8 mouse cellular contexts compared by ENCODE assay signal in the genomic region with DNA sequence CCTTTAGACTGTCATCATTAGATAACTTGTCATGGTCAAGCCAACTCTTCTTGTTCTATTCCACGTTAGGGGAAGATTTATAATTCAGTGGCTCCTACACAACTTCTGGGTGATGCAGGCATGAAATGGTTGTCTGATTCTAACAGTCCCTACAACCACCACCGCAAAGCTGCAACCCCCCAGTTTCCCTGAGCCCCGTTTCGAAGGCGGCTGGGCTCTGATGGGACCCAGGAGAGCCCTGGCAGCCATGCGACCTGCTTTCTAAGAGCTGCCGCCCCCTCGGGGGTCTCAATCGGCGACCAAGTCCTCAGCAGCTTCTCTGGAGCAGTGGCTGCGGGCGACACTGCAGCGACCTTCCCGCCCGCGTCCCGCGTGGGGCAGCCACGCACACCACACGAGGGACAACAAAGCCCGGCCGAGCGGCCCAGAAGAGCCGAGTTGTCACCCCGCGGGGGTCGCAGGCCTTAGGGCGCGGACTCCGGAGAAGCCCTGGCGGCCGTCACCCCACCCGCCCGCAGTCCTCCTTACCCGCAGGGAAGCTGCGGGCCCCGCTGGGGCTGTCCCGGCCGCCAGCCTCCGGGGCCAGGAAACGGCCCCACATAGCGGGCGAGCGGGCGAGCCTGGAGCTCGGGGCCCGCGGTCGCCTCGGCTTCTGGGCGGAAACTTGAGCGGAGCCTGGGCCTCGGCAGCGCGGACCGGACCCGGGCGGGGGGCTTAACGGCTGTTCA. TPM values are rescaled to one million over a fixed set of nuclear protein-coding genes. Genes with fewer than 3 reads are reported as not detected.
DNase-seq lines count a peak whose midpoint lies in the region; ATAC-seq and TF ChIP-seq lines count a peak whose summit lies in the region.

No protein-coding gene starts in this region.

- no peak for TF ChIP-seq CTCF in ES-Bruce4 (IDR thresholded peaks at IDR 0.05; ENCODE audit: low read depth, low read length)
- TF ChIP-seq CTCF in cortical plate, adult 2 months (IDR thresholded peaks at IDR 0.05; ENCODE audit: extremely low read depth, insufficient read depth, low read length) = no peak
- no peak; the same call in 1 of the 2 replicates for TF ChIP-seq CTCF in left cerebral cortex, adult 2 months (IDR thresholded peaks at IDR 0.05)
- no peak for TF ChIP-seq CTCF in small intestine, adult 2 months (IDR thresholded peaks at IDR 0.05; ENCODE audit: extremely low read depth, insufficient read length, insufficient replicate concordance, low read depth, low read length)

- peak; percentile 29 for ATAC-seq in heart, embryonic 13.5 days (ENCODE audit: extremely low read depth, insufficient number of reproducible peaks, low FRiP score, low TSS enrichment)
- peak; percentile 46 for ATAC-seq in megakaryocyte-erythroid progenitor cell, adult 5-6 weeks (replicated peaks; ENCODE audit: low FRiP score, low TSS enrichment, poor library complexity, severe bottlenecking)

- peak overlapping the region; percentile 97 for H3K27ac ChIP-seq in heart, embryonic 10.5 days
- H3K27ac ChIP-seq in ES-Bruce4 (ENCODE audit: insufficient read depth, low read length) = no peak overlapping the region
- H3K27ac ChIP-seq in cortical plate, adult 2 months (ENCODE audit: insufficient read depth, low read length) = peak overlapping the region; percentile 94
- H3K27ac ChIP-seq in heart, embryonic 13.5 days (replicated peaks) = peak overlapping the region; percentile 96
- peak overlapping the region; percentile 98 for H3K27ac ChIP-seq in left cerebral cortex, adult 2 months
- peak overlapping the region; percentile 74; the same call in 1 of the 2 replicates for H3K27ac ChIP-seq in small intestine, adult 2 months (ENCODE audit: insufficient read depth, low read depth, low read length)

- peaks cover 6% of the 10 kb centered on the region; the same call in 1 of the 2 replicates for H3K4me1 ChIP-seq in heart, embryonic 10.5 days
- H3K4me1 ChIP-seq in ES-Bruce4 (ENCODE audit: control insufficient read depth, insufficient read depth, low read length) = no peaks in the 10 kb centered on the region
- peaks cover 7% of the 10 kb centered on the region for H3K4me1 ChIP-seq in cortical plate, adult 2 months (ENCODE audit: control insufficient read depth, insufficient read depth, low read length)
- H3K4me1 ChIP-seq in heart, embryonic 13.5 days = peaks cover 26% of the 10 kb centered on the region
- no peaks in the 10 kb centered on the region for H3K4me1 ChIP-seq in small intestine, adult 2 months (ENCODE audit: control insufficient read depth, insufficient read depth, insufficient read length, low read length)

- peak overlapping the region; percentile 76 for H3K4me2 ChIP-seq in heart, embryonic 13.5 days

- WGBS in heart, embryonic 10.5 days = under 1% methylated on average over 56 of the region's 59 CpGs
- under 1% methylated on average over 57 of the region's 59 CpGs for WGBS in heart, embryonic 13.5 days
- WGBS in small intestine, adult 2 months = 2% methylated on average over 53 of the region's 59 CpGs

- peak overlapping the region; percentile 97 for H3K9ac ChIP-seq in ES-Bruce4 (ENCODE audit: low read depth, poor library complexity, severe bottlenecking)
- H3K9ac ChIP-seq in heart, embryonic 13.5 days = peak overlapping the region; percentile 100

- intact Hi-C loops in left cerebral cortex, adult 2 months (cut with DNase I) = loop anchor here (2.0 kb wide), 2 partner anchors 30 to 36 kb away; no protein-coding TSS in a partner anchor

- no peak for DNase-seq in heart, embryonic 10.5 days (ENCODE audit: low spot score)
- DNase-seq in heart, postnatal 4 days = no peak
- peak; percentile 49 for DNase-seq in left cerebral cortex, adult 2 months (ENCODE audit: extremely low spot score in 1 of 2, low spot score in 2 of 2)

- no peak for TF ChIP-seq EP300 in ES-Bruce4 (IDR thresholded peaks at IDR 0.05; ENCODE audit: insufficient read depth, low read depth, low read length)

- H3K9me3 ChIP-seq in heart, embryonic 10.5 days = no peaks in the 10 kb centered on the region
- H3K9me3 ChIP-seq in ES-Bruce4 (replicated peaks; ENCODE audit: control insufficient read depth, insufficient read depth, low read length, poor library complexity, severe bottlenecking) = no peaks in the 10 kb centered on the region
- no peaks in the 10 kb centered on the region for H3K9me3 ChIP-seq in heart, embryonic 13.5 days

- no peaks in the 10 kb centered on the region for H3K27me3 ChIP-seq in heart, embryonic 10.5 days (ENCODE audit: insufficient read depth, poor library complexity, severe bottlenecking)
- peaks cover 1% of the 10 kb centered on the region for H3K27me3 ChIP-seq in ES-Bruce4 (ENCODE audit: control insufficient read depth, insufficient read depth, low read length, poor library complexity, severe bottlenecking)
- no peaks in the 10 kb centered on the region for H3K27me3 ChIP-seq in heart, embryonic 13.5 days (replicated peaks)
- peaks cover 10% of the 10 kb centered on the region for H3K27me3 ChIP-seq in small intestine, adult 2 months (ENCODE audit: control insufficient read depth, insufficient read depth, low read length)

- H3K4me3 ChIP-seq in heart, embryonic 10.5 days = peak overlapping the region; percentile 97
- H3K4me3 ChIP-seq in ES-Bruce4 (ENCODE audit: low read depth, low read length) = peak overlapping the region; percentile 90
- peak overlapping the region; percentile 100 for H3K4me3 ChIP-seq in cortical plate, adult 2 months (ENCODE audit: insufficient read depth, low read length)
- peak overlapping the region; percentile 95 for H3K4me3 ChIP-seq in heart, embryonic 13.5 days
- peak overlapping the region; percentile 90 for H3K4me3 ChIP-seq in left cerebral cortex, adult 2 months
- H3K4me3 ChIP-seq in small intestine, adult 2 months (ENCODE audit: low read depth, low read length) = peak overlapping the region; percentile 92

- no peak for TF ChIP-seq POLR2A in ES-Bruce4 (IDR thresholded peaks at IDR 0.05; ENCODE audit: insufficient read depth, low read length)
- TF ChIP-seq POLR2A in cortical plate, adult 2 months (IDR thresholded peaks at IDR 0.05; ENCODE audit: extremely low read depth, insufficient read depth, low read length) = no peak
- no peak for TF ChIP-seq POLR2A in small intestine, adult 2 months (IDR thresholded peaks at IDR 0.05; ENCODE audit: low read depth, low read length)

- H3K36me3 ChIP-seq in heart, embryonic 10.5 days = no peaks in the 10 kb centered on the region
- H3K36me3 ChIP-seq in ES-Bruce4 (ENCODE audit: control insufficient read depth, insufficient read depth, low read length, poor library complexity, severe bottlenecking) = no peaks in the 10 kb centered on the region
- H3K36me3 ChIP-seq in heart, embryonic 13.5 days = no peaks in the 10 kb centered on the region
- no peaks in the 10 kb centered on the region for H3K36me3 ChIP-seq in small intestine, adult 2 months (ENCODE audit: control insufficient read depth, insufficient read depth, low read length)

RNA-seq across cellular contexts. Expression of a gene that starts 0.6 kb away (rescaled TPM):
- 3.1 and 4.4 TPM in 2 replicates for polyA plus RNA-seq in heart, embryonic 10.5 days (2016; fragmentation: Nextera tagmentation; extraction: Ambion mirVana)
- 10 to 100 TPM; 21.1 to 21.5 TPM for total RNA-seq in heart, postnatal 4 days (2021)
- 5.0 and 5.8 TPM in 2 replicates for polyA plus RNA-seq in ES-Bruce4 (2011; ENCODE audit: insufficient read depth, insufficient read length, low read depth, missing spikeins)
- polyA plus RNA-seq in cortical plate, adult 2 months (2012; rRNA removed) = 7.8 and 8.0 TPM in 2 replicates
- polyA plus RNA-seq in heart, embryonic 13.5 days (2015; fragmentation: Nextera tagmentation; extraction: Ambion mirVana) = 3.1 and 3.6 TPM in 2 replicates
- 10 to 100 TPM; 21.7 to 24.5 TPM for total RNA-seq in left cerebral cortex, adult 2 months (2021)
- 9.7 and 16.2 TPM in 2 replicates for total RNA-seq in megakaryocyte-erythroid progenitor cell, adult 5-6 weeks (2014; fragmentation: Nextera tagmentation)
- 17.3 and 18.7 TPM in 2 replicates for total RNA-seq in megakaryocyte-erythroid progenitor cell, adult 5-6 weeks (2017)
- polyA plus RNA-seq in small intestine, adult 2 months (2012; rRNA removed) = 0.28 and 0.43 TPM in 2 replicates

RNA-seq across cellular contexts. Expression of a gene that starts 41.7 kb away (rescaled TPM):
- polyA plus RNA-seq in heart, embryonic 10.5 days (2016; fragmentation: Nextera tagmentation; extraction: Ambion mirVana) = 179 and 472 TPM in 2 replicates
- total RNA-seq in heart, postnatal 4 days (2021) = 1,000 to 10,000 TPM; 3,107 to 3,542 TPM
- polyA plus RNA-seq in ES-Bruce4 (2011; ENCODE audit: insufficient read depth, insufficient read length, low read depth, missing spikeins) = not detected in 2 replicates
- polyA plus RNA-seq in cortical plate, adult 2 months (2012; rRNA removed) = 3.2 and 3.3 TPM in 2 replicates
- 682 and 793 TPM in 2 replicates for polyA plus RNA-seq in heart, embryonic 13.5 days (2015; fragmentation: Nextera tagmentation; extraction: Ambion mirVana)
- total RNA-seq in left cerebral cortex, adult 2 months (2021) = 1 to 10 TPM; 1.4 to 2.1 TPM
- not detected in 2 replicates for total RNA-seq in megakaryocyte-erythroid progenitor cell, adult 5-6 weeks (2014; fragmentation: Nextera tagmentation)
- 0.46 and 0.56 TPM in 2 replicates for total RNA-seq in megakaryocyte-erythroid progenitor cell, adult 5-6 weeks (2017)
- 6.4 and 8.3 TPM in 2 replicates for polyA plus RNA-seq in small intestine, adult 2 months (2012; rRNA removed)

Comparison
In these comparisons a context has a peak if more than half of its experiments do, and no peak if none do; other contexts are left out.
1. DNase-seq: peak in left cerebral cortex, adult 2 months (2 of 2); none in heart, embryonic 10.5 days (single experiment) and heart, postnatal 4 days (single experiment).
2. RNA of a gene that starts 41.7 kb away (polyA plus RNA-seq): 682 to 793 TPM in heart, embryonic 13.5 days and 179 to 472 TPM in heart, embryonic 10.5 days; 6.4 to 8.3 TPM in small intestine, adult 2 months, 3.2 to 3.3 TPM in cortical plate, adult 2 months and not detected in ES-Bruce4; every median in the first group is over 10 times any median in the second.
3. Peak in every context shown above with its lines, with median percentiles within 50 percentile points of each other: H3K4me3 ChIP-seq.